Mouse (Mus musculus): ENCODE data around the gene Scrg1. TPM values are rescaled to one million over a fixed set of nuclear protein-coding genes. Genes with fewer than 3 reads are reported as not detected.

Scrg1 gene
- polyA plus RNA-seq, 1 experiment from 2014 or later, result not detected

Other genes with a start within 250 kb of the Scrg1 start
- gene Hand2, start 134.9 kb upstream of the Scrg1 start, polyA plus RNA-seq (2014; fragmentation: Nextera tagmentation; extraction: Ambion mirVana), result not detected in 2 replicates
- 46.8 and 60.8 TPM in 2 replicates for gene Sap30, start 31.9 kb downstream of the Scrg1 start, polyA plus RNA-seq (2014; fragmentation: Nextera tagmentation; extraction: Ambion mirVana)
- gene Hmgb2, start 56.0 kb downstream of the Scrg1 start, polyA plus RNA-seq (2014; fragmentation: Nextera tagmentation; extraction: Ambion mirVana), result 497 and 807 TPM in 2 replicates
- gene Galnt7, start 197.1 kb downstream of the Scrg1 start, polyA plus RNA-seq (2014; fragmentation: Nextera tagmentation; extraction: Ambion mirVana), result 15.8 and 25.6 TPM in 2 replicates